Mouse (Mus musculus) CD8-positive naive resting alpha-beta T cell, adult 57 days (primary cell): ENCODE measurements around the gene Ttll1. TPM values are rescaled to one million over a fixed set of nuclear protein-coding genes. Genes with fewer than 3 reads are reported as not detected.

Experiments used
- total RNA-seq: library from RNA; stranded (reverse); gene quantifications from one replicate; pipeline ENCODE4 v1.2.4, GENCODE M21; 2023

Gene Ttll1
- 7.5 TPM for total RNA-seq

DNA sequence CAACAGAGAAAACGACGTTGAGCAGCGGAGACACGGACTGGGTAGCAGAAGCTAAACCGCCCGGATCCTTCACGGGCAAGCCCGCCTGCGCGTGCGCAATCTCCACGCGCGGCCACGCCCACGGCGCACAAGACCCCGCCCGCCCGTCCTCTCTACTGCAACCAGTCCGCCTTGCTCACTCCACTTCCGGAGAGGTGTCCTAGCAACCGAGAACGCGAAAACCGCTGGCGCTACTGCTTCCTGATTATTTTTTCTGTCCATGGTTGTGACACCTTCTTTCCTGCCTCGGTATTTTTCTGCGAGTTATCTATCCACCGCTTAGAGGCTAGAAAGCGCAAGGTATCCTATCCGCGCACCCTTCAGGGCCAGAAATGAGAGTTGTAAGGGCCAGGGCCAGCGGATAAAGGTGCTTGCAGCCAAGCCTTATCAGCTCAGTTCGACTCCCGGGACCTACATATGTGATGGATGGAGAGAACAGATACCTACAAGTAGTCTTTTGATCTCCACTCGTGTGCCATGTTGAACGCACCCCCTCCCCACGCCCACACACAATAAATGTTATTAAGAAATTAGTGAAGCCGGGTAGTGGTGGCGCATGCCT lies at the start of gene Ttll1:
Gene Ttll1 (minus strand): TSS at position 89 of the 601 bp plus-strand sequence.

DNA sequence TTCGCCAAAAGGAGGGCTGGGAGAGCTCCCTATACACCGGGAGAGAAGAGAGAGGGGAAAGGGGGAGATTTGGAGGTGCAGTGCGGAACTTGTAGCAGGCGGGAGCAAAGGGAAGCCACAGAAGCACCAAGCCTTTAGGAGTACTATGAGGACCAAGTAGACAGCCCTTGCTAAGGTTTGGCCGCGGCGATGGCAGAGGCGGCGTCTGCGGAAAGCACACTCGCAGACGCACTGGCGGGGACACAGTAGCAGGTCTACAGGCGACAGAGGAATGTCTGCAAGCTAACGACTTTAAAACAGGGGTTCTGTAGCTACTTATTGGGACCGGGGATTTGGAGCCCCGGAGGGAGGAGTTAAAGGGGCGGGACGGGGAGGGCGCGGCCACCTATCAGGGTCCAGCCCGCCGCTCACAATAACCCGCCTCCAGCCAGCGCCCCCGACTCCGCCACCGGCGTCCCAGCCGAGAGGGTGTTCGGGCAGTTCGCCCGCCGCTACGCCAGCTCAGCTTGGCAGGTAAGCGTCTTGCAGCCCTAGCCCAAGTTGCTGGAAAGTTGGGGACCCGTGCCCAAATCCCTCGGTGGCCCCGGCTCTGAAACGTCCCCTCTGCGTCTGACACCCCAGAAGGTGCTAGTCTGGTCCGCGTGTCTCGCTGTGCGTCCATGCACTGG lies 15.9 kb upstream of the Ttll1 start, which contains the start of gene Bik:
Gene Bik (plus strand): TSS at position 439 of the 668 bp plus-strand sequence.

DNA sequence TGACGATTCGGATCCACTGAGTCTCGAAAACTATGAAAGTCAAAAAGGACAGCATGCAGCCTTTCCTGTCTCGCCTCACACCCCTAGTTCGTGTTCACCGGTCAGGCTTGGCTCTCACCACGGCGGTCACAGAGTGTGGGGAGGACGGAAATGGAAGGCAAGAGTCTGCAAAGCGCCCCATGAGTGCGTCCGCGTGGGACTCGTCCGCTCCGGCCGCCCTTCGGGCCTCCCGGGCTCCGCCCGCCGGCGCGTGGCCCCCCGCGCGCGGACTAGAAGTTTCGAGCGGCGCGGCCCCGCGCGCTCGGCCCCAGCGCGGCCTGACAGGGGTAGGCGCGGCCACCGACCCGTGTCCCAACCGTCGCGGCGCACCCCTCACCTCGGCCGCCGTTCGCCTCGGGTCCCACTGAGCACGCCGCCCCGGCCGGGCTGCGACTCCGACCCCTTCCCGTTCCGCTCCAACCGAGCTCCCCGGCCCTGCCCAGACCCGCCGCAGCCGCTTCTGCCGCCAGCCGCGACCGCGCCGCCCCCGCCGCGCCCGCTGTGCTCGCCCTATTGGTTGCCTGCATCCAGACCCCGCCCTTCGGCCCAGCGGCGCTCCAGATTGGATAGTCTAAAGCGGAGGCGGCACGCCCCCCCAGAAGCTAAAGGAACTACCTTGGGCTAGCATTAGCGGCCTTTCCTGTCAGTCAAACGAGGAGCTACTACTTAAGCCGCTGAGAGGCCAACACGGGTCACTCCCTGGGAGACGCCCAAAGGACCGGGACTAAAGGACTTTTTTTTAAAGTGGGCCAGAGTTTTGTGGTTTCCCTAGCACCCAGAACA lies 46.4 kb downstream of the Ttll1 start, which contains the start of gene Pacsin2:
Gene Pacsin2 (minus strand): TSS at position 524 of the 822 bp plus-strand sequence.

Other genes with a start within 250 kb of the Ttll1 start
- gene Arfgap3, start 160.6 kb downstream of the Ttll1 start, total RNA-seq = 5.6 TPM
- 25.7 TPM for gene Pacsin2, start 46.3 kb downstream of the Ttll1 start, total RNA-seq
- gene Bik, start 16.0 kb upstream of the Ttll1 start, total RNA-seq = 4.5 TPM
- gene Tspo, start 52.7 kb upstream of the Ttll1 start, total RNA-seq = 99.1 TPM
- 17.3 TPM for gene Mcat, start 52.9 kb upstream of the Ttll1 start, total RNA-seq
- gene Ttll12, start 84.3 kb upstream of the Ttll1 start, total RNA-seq = 21.9 TPM
- gene Scube1, start 214.1 kb upstream of the Ttll1 start, total RNA-seq = not detected